Comparison of ENCODE assay signal across 8 mouse cellular contexts in the genomic region with DNA sequence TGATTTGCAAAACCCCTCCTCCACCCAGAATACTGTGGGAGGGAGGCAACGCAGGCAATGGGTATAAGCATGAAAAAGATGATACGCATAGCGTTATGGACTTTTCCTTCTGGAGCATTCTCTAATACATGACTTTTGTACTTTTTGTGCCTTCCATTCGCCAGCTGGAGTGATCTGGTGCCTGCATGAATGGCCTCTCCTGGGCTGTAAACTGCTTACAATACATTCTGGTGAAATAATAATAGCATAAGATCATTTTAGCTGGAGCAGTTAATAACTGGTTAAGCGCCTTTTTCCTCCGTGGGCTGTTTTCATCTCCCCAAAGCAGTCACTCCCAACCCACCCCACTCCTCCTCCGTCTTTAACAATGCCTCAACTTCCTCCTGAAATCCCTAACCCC. TPM values are rescaled to one million over a fixed set of nuclear protein-coding genes. Genes with fewer than 3 reads are reported as not detected.
DNase-seq lines count a peak whose midpoint lies in the region; ATAC-seq and TF ChIP-seq lines count a peak whose summit lies in the region.

No protein-coding gene starts in this region.

- DNase-seq in kidney, adult 8-10 months = no peak
- no peak for DNase-seq in embryonic facial prominence, embryonic 10.5 days (ENCODE audit: low spot score)
- DNase-seq in forebrain, postnatal 0 days = no peak
- DNase-seq in midbrain, embryonic 10.5 days (ENCODE audit: low spot score) = peak; percentile 12
- no peak for DNase-seq in thymus, postnatal 10 days (ENCODE audit: low spot score in 2 of 2)
- no peak for DNase-seq in lung, adult 18-20 months

- peak overlapping the region; percentile 56 for H3K4me3 ChIP-seq in kidney, embryonic 15.5 days (replicated peaks)
- peak overlapping the region; percentile 69 for H3K4me3 ChIP-seq in embryonic facial prominence, embryonic 10.5 days
- H3K4me3 ChIP-seq in forebrain, postnatal 0 days (ENCODE audit: low read depth, low read length) = peak overlapping the region; percentile 63
- H3K4me3 ChIP-seq in midbrain, embryonic 10.5 days = peak overlapping the region; percentile 73

- H3K4me2 ChIP-seq in kidney, embryonic 15.5 days = peak overlapping the region; percentile 96
- H3K4me2 ChIP-seq in forebrain, postnatal 0 days (ENCODE audit: low read depth) = peak overlapping the region; percentile 85

- H3K4me1 ChIP-seq in kidney, embryonic 15.5 days = peaks cover 24% of the 10 kb centered on the region
- peaks cover 18% of the 10 kb centered on the region for H3K4me1 ChIP-seq in embryonic facial prominence, embryonic 10.5 days
- no peaks in the 10 kb centered on the region for H3K4me1 ChIP-seq in forebrain, postnatal 0 days (ENCODE audit: insufficient read depth)
- H3K4me1 ChIP-seq in midbrain, embryonic 10.5 days = peaks cover 30% of the 10 kb centered on the region

- ATAC-seq in kidney, embryonic 15.5 days (replicated peaks; ENCODE audit: low FRiP score) = no peak
- ATAC-seq in forebrain, postnatal 0 days = peak; percentile 34
- ATAC-seq in CD4-positive, CD25-positive, alpha-beta regulatory T cell, adult 4 months = no peak

- peak overlapping the region; percentile 35; the same call in 1 of the 2 replicates for H3K9ac ChIP-seq in kidney, embryonic 15.5 days
- H3K9ac ChIP-seq in forebrain, postnatal 0 days = peak overlapping the region; percentile 75

- no peak overlapping the region for H3K27ac ChIP-seq in kidney, embryonic 15.5 days
- 0 out of 2 replicates have a peak overlapping the region, but pooled peaks have one; percentile 30 for H3K27ac ChIP-seq in embryonic facial prominence, embryonic 10.5 days (replicated peaks)
- H3K27ac ChIP-seq in forebrain, postnatal 0 days (ENCODE audit: low read depth, low read length) = peak overlapping the region; percentile 88
- H3K27ac ChIP-seq in midbrain, embryonic 10.5 days (replicated peaks) = peak overlapping the region; percentile 78; the same call in 1 of the 2 replicates

- no peak for TF ChIP-seq CTCF in forebrain, postnatal 0 days (IDR thresholded peaks at IDR 0.05; ENCODE audit: low read depth)

- 33% methylated on average over 7 of the region's 7 CpGs for WGBS in kidney, embryonic 15.5 days
- 27% methylated on average over 7 of the region's 7 CpGs for WGBS in embryonic facial prominence, embryonic 10.5 days
- 11% methylated on average over 7 of the region's 7 CpGs for WGBS in forebrain, postnatal 0 days
- WGBS in midbrain, embryonic 10.5 days = 27% methylated on average over 7 of the region's 7 CpGs

- no peaks in the 10 kb centered on the region for H3K36me3 ChIP-seq in kidney, embryonic 15.5 days
- H3K36me3 ChIP-seq in embryonic facial prominence, embryonic 10.5 days (replicated peaks) = no peaks in the 10 kb centered on the region
- no peaks in the 10 kb centered on the region for H3K36me3 ChIP-seq in forebrain, postnatal 0 days (ENCODE audit: insufficient read depth)
- no peaks in the 10 kb centered on the region for H3K36me3 ChIP-seq in midbrain, embryonic 10.5 days

- H3K27me3 ChIP-seq in kidney, embryonic 15.5 days = peaks cover 44% of the 10 kb centered on the region
- H3K27me3 ChIP-seq in embryonic facial prominence, embryonic 10.5 days (replicated peaks; ENCODE audit: low read depth, poor library complexity, severe bottlenecking) = peaks cover 56% of the 10 kb centered on the region
- no peaks in the 10 kb centered on the region for H3K27me3 ChIP-seq in forebrain, postnatal 0 days (ENCODE audit: insufficient read depth, low read length)
- peaks cover 55% of the 10 kb centered on the region for H3K27me3 ChIP-seq in midbrain, embryonic 10.5 days (ENCODE audit: low read depth, poor library complexity, severe bottlenecking)

- no peaks in the 10 kb centered on the region for H3K9me3 ChIP-seq in kidney, embryonic 15.5 days (replicated peaks)
- no peaks in the 10 kb centered on the region for H3K9me3 ChIP-seq in embryonic facial prominence, embryonic 10.5 days
- no peaks in the 10 kb centered on the region for H3K9me3 ChIP-seq in forebrain, postnatal 0 days (ENCODE audit: low read length)
- H3K9me3 ChIP-seq in midbrain, embryonic 10.5 days (replicated peaks) = no peaks in the 10 kb centered on the region

RNA-seq across cellular contexts. Expression of gene Vstm2a, which starts 0.5 kb away (rescaled TPM):
- 0.35 and 0.68 TPM in 2 replicates for polyA plus RNA-seq in kidney, embryonic 15.5 days (2015; fragmentation: Nextera tagmentation; extraction: Ambion mirVana)
- 0.36 and 0.88 TPM in 2 replicates for polyA plus RNA-seq in embryonic facial prominence, embryonic 10.5 days (2016; fragmentation: Nextera tagmentation; extraction: Ambion mirVana)
- 153 and 160 TPM in 2 replicates for total RNA-seq in forebrain, postnatal 0 days (2014; rRNA removed)
- polyA plus RNA-seq in forebrain, postnatal 0 days (2015; fragmentation: Nextera tagmentation; extraction: Ambion mirVana) = 91.0 and 110 TPM in 2 replicates
- 0.83 and 3.3 TPM in 2 replicates for polyA plus RNA-seq in midbrain, embryonic 10.5 days (2016; fragmentation: Nextera tagmentation; extraction: Ambion mirVana)
- not detected for polyA plus RNA-seq in CD4-positive, CD25-positive, alpha-beta regulatory T cell, adult 4 months (2017; shearing (Covaris generic))

Comparison
In these comparisons a context has a peak if more than half of its experiments do, and no peak if none do; other contexts are left out.
1. RNA of gene Vstm2a, which starts 0.5 kb away (polyA plus RNA-seq): 91.0 to 110 TPM in forebrain, postnatal 0 days; 0.36 to 0.88 TPM in embryonic facial prominence, embryonic 10.5 days, 0.83 to 3.3 TPM in midbrain, embryonic 10.5 days, 0.35 to 0.68 TPM in kidney, embryonic 15.5 days and not detected in CD4-positive, CD25-positive, alpha-beta regulatory T cell, adult 4 months; every median in the first group is over 10 times any median in the second.
2. Peak in every context shown above with its lines, with median percentiles within 50 percentile points of each other: H3K4me3 ChIP-seq.